Mouse (Mus musculus) frontal cortex, postnatal 14 days (tissue): ENCODE results near the gene Mrgpra9.
"Not testable (repeated sequence)": the region's sequence is repeated elsewhere in the genome, so short reads cannot be mapped to it uniquely, and the experiment has no call there.

Experiments
- DNase-seq, 2 experiments: peaks; one replicate each; pipeline ENCODE4 v3.0.0; 2022; ENCODE audit warnings: low spot score in 2 of 2

Gene Mrgpra9

GRCm38 (mm10) chr7:47252770-47253169 lies at the start of gene Mrgpra9:
Gene Mrgpra9, minus strand, starts transcription at chr7:47252848.
- no peak for DNase-seq

GRCm38 (mm10) chr7:47299612-47300011 lies 47.0 kb upstream of the Mrgpra9 start:
- not testable (repeated sequence) for DNase-seq

GRCm38 (mm10) chr7:47271547-47271946 lies 18.9 kb upstream of the Mrgpra9 start:
- DNase-seq, result not testable (repeated sequence)

- DNase-seq, result no peak
These were observed 8.0 kb downstream of the Mrgpra9 start for GRCm38 (mm10) chr7:47244658-47245057.

GRCm38 (mm10) chr7:47204830-47205229 lies 47.8 kb downstream of the Mrgpra9 start, which contains the start of gene Mrgpra6:
Gene Mrgpra6, minus strand, starts transcription at chr7:47204920.
- no peak for DNase-seq

GRCm38 (mm10) chr7:47195271-47195670 lies 57.4 kb downstream of the Mrgpra9 start:
- DNase-seq, result no peak
